Mouse (Mus musculus) heart, embryonic 12.5 days (tissue): ENCODE measurements around the gene Eif4e. TPM values are rescaled to one million over a fixed set of nuclear protein-coding genes. Genes with fewer than 3 reads are reported as not detected.

Experiments used
- ATAC-seq: fragments of 200-750 bp; cut with Nextera tagmentation; 2 replicates; pipeline ENCODE4 v1.8.0; 2017; ENCODE audit warnings: moderate TSS enrichment, moderate library complexity; ENCODE audit not compliant: insufficient number of reproducible peaks, low FRiP score
- H3K27ac ChIP-seq: fragments of 300-500 bp; sonication (generic); 2 replicates; pipeline ENCODE4 v1.5.1; 2016; ENCODE audit warnings: mild to moderate bottlenecking, moderate library complexity; ENCODE audit not compliant: poor library complexity, severe bottlenecking
- H3K27me3 ChIP-seq: fragments of 300-500 bp; sonication (generic); replicated peaks from 2 replicates; pipeline ENCODE4 v1.6.1; 2016; ENCODE audit warnings: mild to moderate bottlenecking, moderate library complexity
- H3K36me3 ChIP-seq: fragments of 300-500 bp; sonication (generic); 2 replicates; pipeline ENCODE4 v1.6.1; 2016; ENCODE audit warnings: mild to moderate bottlenecking, moderate library complexity
- H3K4me1 ChIP-seq: fragments of 300-500 bp; sonication (generic); replicated peaks from 2 replicates; pipeline ENCODE4 v1.6.1; 2016; ENCODE audit warnings: mild to moderate bottlenecking
- H3K4me2 ChIP-seq: fragments of 300-500 bp; sonication (generic); 2 replicates; pipeline ENCODE4 v1.6.1; 2016; ENCODE audit warnings: mild to moderate bottlenecking, moderate library complexity
- H3K4me3 ChIP-seq: fragments of 300-500 bp; sonication (generic); 2 replicates; pipeline ENCODE4 v1.5.1; 2016; ENCODE audit warnings: mild to moderate bottlenecking
- H3K9ac ChIP-seq: fragments of 300-500 bp; sonication (generic); 2 replicates; pipeline ENCODE4 v1.6.1; 2016; ENCODE audit warnings: mild to moderate bottlenecking, moderate library complexity
- H3K9me3 ChIP-seq: fragments of 300-500 bp; sonication (generic); replicated peaks from 2 replicates; pipeline ENCODE4 v1.6.1; 2016; ENCODE audit warnings: mild to moderate bottlenecking, moderate library complexity
- WGBS: fragments of 180-500 bp; shearing (Covaris S2); methylation state at CpG from one replicate; pipeline ENCODE4 v1.1.7; 2016; 5-methylcytosine and 5-hydroxymethylcytosine counted together
- polyA plus RNA-seq: library from polyadenylated mRNA; unstranded; fragments of >200 nt; fragmentation: Nextera tagmentation; extraction: Ambion mirVana; gene quantifications from 2 replicates; pipeline ENCODE4 v1.2.1, GENCODE M21; 2016

The Eif4e gene
- polyA plus RNA-seq, 1 experiment from 2014 or later, result 244 TPM

DNA sequence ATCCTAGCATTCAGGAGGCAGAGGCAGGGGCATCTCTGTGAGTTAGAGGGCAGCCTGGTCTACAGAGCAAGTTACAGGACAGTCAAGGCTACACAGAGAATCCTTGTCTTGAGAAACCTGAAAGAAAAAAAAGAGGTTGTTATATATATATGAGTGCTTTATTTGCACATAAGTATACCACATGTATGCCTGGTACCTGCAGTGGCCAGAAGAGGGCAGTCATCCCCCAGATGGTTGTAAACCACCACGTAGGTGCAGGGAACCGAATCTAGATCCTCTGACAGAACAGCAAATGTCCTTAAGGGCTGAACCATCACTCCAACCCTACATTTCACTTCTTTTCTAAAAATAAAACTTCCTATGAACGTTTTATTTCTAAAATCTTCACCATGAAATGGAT is 8.1 kb upstream of the Eif4e start:
- no peak overlapping the region for H3K27ac ChIP-seq
- H3K27me3 ChIP-seq, result 0 out of 2 replicates have a peak, but pooled peaks cover 6% of the 10 kb centered on the region
- H3K4me3 ChIP-seq, result no peak overlapping the region
- no peaks in the 10 kb centered on the region for H3K9me3 ChIP-seq
- no peak overlapping the region for H3K4me2 ChIP-seq
- H3K36me3 ChIP-seq, result no peaks in the 10 kb centered on the region
- ATAC-seq, result no peak
- H3K9ac ChIP-seq, result no peak overlapping the region
- H3K4me1 ChIP-seq, result no peaks in the 10 kb centered on the region
- 55% methylated on average over 3 of the region's 3 CpGs for WGBS

DNA sequence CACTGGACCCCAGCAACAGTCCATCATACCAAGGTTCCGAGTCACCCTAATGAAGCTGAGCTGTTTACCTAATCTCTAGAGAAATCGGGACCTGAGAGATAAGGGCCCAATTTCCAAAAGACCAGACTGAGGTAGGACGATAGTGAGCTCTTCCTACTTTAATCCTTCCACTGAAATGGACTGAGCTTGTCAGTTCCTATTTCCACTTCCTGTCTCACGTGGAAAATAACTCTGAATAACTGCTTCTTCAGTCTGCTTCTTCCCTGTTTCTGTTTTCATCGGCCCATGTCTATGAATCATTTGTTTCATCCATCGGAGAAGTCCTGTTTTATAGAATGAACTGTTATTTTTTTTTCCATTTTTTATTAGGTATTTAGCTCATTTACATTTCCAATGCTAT is 6.8 kb upstream of the Eif4e start:
- no peak overlapping the region for H3K4me3 ChIP-seq
- H3K27me3 ChIP-seq, result 0 out of 2 replicates have a peak, but pooled peaks cover 6% of the 10 kb centered on the region
- H3K9ac ChIP-seq, result no peak overlapping the region
- WGBS, result 64% methylated on average over 6 of the region's 6 CpGs
- H3K36me3 ChIP-seq, result no peaks in the 10 kb centered on the region
- ATAC-seq, result no peak
- no peak overlapping the region for H3K4me2 ChIP-seq
- H3K27ac ChIP-seq, result no peak overlapping the region
- no peaks in the 10 kb centered on the region for H3K4me1 ChIP-seq
- no peaks in the 10 kb centered on the region for H3K9me3 ChIP-seq

DNA sequence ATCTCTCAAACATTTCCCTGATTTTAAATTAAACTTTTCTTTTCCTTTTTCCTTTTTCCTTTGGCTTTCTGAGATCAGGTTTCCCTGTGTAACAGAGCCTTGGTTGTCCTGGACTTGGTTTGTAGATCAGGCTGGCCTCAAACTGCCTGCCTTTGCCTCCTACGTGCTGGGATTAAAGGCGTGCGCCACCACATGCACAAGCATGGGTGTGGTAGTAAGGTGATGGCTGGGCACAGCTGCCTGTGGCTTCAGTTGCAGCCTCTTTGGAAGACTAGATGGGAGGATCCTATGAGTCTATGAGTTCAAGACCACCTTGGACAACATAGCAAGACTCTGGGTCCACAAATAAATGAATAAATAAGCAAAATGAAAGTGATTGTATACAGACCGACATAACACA is 2.0 kb upstream of the Eif4e start:
- WGBS, result 92% methylated on average over 4 of the region's 4 CpGs

DNA sequence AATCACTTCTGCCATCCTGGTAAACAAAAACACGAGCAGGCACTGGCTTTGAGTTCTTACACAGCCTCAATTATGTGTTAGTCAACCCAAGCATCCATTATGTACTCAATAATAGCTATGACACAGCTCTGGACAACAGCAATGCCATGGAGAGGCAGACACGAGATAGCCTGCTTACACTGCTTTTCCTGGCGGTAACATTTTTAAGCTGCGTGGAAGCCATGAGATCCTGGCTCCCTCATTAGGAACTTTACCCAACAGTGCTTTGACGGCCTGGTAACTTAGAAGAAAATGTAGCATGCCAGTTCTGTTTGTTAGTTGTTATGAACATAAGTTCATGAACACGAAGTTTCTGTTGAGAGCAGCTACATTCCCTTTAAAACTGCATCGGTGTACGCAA is 485 bp upstream of the Eif4e start:
- peak overlapping the region; percentile 90 for H3K4me2 ChIP-seq
- H3K4me1 ChIP-seq, result peaks cover 18% of the 10 kb centered on the region
- H3K9me3 ChIP-seq, result no peaks in the 10 kb centered on the region
- H3K9ac ChIP-seq, result no peak overlapping the region
- no peaks in the 10 kb centered on the region for H3K36me3 ChIP-seq
- no peak for ATAC-seq
- 56% methylated on average over 8 of the region's 8 CpGs for WGBS
- H3K4me3 ChIP-seq, result peak overlapping the region; percentile 93
- H3K27ac ChIP-seq, result no peak overlapping the region
- H3K27me3 ChIP-seq, result 0 out of 2 replicates have a peak, but pooled peaks cover 3% of the 10 kb centered on the region

More for the DNA sequence above, 2.0 kb upstream of the Eif4e start:
- H3K4me1 ChIP-seq, result peaks cover 9% of the 10 kb centered on the region
- ATAC-seq, result no peak
- H3K27ac ChIP-seq, result no peak overlapping the region
- no peaks in the 10 kb centered on the region for H3K36me3 ChIP-seq
- no peak overlapping the region for H3K9ac ChIP-seq
- H3K4me3 ChIP-seq, result no peak overlapping the region
- H3K9me3 ChIP-seq, result no peaks in the 10 kb centered on the region
- H3K27me3 ChIP-seq, result 0 out of 2 replicates have a peak, but pooled peaks cover 6% of the 10 kb centered on the region
- no peak overlapping the region for H3K4me2 ChIP-seq

DNA sequence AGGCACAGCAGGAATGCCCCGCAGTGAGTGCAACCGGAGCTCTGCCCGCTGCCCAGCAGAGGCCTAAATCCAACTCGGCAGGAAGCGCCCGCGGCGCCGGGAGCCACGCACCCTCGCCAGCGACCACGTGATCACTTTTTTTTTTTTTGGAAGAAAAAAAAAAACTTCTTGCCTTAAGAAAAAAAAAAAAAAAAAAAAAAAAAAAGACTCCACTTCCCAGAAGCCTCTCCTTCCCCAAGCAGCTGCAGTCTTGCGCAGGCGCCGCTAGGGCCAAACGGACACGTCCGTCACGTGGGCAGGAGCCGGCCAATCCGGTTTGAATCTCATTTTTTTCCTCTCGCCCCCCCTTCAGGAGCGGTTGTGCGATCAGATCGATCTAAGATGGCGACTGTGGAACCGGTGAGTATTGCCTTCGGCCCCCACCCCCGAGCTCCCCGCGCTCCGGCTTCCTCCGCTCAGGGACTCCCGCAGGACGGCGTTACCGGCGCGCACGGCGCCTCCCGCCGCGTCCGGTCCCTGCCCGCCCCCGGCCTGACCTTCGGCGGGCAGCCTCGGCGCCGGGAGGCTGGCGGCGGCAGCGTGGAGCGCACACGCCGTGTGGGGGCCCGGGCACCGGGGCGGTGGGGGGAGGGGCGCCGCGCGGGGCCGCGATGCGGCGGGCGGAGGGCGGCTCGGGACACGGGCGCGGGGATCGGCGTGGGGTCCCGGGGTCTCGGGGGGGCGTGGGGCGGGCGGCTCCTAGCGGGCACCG is 1.1 kb downstream of the Eif4e start:
- peak overlapping the region; percentile 96 for H3K9ac ChIP-seq
- H3K4me2 ChIP-seq, result peak overlapping the region; percentile 90
- WGBS, result under 1% methylated on average over 63 of the region's 85 CpGs
- H3K36me3 ChIP-seq, result no peaks in the 10 kb centered on the region
- peak; percentile 93 for ATAC-seq
- 0 out of 2 replicates have a peak, but pooled peaks cover 2% of the 10 kb centered on the region for H3K27me3 ChIP-seq
- no peaks in the 10 kb centered on the region for H3K9me3 ChIP-seq
- peaks cover 26% of the 10 kb centered on the region for H3K4me1 ChIP-seq
- H3K4me3 ChIP-seq, result peak overlapping the region; percentile 93
- peak overlapping the region; percentile 95 for H3K27ac ChIP-seq

DNA sequence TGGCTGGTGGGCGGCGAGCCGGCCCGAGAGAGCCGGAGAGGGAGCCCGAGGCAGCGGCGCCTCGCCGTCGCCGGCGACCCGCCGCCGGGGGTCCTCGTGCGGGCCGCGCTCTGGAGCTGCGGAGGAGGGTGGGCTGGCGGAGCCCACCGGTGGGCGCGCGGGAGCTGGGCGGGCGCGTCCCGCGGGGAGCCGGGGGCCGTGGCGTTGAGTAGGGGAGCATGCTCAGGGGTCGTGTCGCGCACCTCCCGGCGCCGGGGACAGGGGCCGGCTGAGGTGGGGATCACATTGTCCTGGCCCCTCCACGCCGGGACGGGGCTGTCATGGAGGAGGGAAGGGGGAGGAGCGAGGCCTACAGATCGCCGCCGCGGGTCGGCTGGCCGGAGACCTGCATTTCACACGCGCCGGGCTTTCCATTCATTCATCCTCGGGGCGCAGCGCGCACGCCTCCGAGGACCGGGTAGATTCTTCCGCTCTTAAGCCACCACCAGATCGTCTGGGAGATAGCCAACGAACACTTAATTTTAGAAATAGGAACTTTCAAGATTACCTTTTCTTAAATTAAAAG is 1.8 kb downstream of the Eif4e start:
- Histone ChIP-seq H3K9ac (peak overlapping the region; percentile 96), H3K27ac (peak overlapping the region; percentile 95), H3K27me3 (no peaks in the 10 kb centered on the region), H3K9me3 (no peaks in the 10 kb centered on the region), H3K4me2 (peak overlapping the region; percentile 83), H3K36me3 (no peaks in the 10 kb centered on the region), H3K4me1 (peaks cover 30% of the 10 kb centered on the region), H3K4me3 (peak overlapping the region; percentile 93)
- ATAC-seq, result peak; percentile 75
- WGBS, result under 1% methylated on average over 59 of the region's 64 CpGs

DNA sequence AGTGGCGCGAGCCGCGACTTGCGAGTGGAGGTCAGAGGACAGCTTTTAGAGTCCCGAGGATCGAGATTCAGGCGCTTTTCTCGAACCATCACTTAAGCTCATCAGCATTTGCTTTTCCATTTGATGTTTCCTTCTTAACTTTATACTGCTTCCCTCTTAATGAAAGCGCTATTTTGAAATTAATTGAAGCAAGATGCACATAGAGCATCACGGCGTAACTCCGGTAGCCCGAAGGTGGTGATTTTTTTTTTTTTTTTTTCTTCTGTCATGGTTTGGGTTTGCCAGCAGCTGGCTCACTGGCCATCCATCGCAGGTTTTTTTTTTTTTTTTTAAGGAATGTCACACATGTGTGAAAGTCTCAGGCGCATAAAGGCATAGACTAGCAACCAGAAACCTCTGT is 2.3 kb downstream of the Eif4e start:
- Histone ChIP-seq H3K27me3 (no peaks in the 10 kb centered on the region), H3K9ac (peak overlapping the region; percentile 96), H3K36me3 (no peaks in the 10 kb centered on the region), H3K4me1 (peaks cover 30% of the 10 kb centered on the region), H3K9me3 (no peaks in the 10 kb centered on the region), H3K27ac (no peak overlapping the region), H3K4me3 (peak overlapping the region; percentile 93), H3K4me2 (peak overlapping the region; percentile 83)
- no peak for ATAC-seq
- 2% methylated on average over 16 of the region's 16 CpGs for WGBS

DNA sequence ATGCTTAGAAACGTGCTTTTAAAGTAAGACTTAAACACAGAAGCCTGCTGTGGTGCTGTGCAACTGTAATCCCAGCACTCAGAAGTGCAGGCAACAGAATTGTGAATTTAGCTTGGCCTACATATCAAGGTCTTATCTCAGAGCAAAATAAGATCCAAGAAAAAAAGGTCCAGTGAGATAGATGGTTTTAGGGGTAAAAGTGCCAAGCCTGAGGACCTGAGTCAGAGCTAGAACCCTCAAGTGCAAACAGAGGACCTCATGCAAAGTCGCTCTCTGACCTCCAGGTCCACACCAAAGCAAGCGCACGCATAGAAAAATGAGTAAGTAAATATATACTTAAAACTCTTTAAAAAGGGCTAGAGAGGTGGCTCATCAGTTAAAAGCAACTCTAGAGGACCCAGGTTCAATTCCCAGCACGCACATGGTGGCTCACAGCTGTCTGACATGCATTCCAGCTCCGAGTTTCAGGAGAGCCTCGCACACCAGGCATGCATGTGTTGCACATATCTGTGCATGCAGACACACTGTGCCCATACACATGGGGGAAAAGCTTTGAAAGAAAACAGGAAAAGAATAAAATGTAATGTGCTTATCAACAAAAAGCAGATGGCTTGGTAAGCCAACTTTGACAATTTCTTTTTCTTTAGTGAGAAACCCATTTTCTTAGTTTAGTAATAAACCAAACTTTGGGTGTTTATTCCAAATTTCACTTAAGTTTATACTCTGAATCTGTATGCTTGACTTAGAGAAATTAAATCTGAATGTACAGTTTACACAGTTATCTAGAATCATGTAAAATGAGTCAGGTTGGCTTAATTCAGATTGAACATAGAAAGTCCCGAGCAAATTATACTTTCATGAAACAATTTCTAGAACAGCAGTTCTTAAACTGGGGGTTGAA is 4.8 kb downstream of the Eif4e start:
- 84% methylated on average over 8 of the region's 8 CpGs for WGBS
- peaks cover 4% of the 10 kb centered on the region; the same call in 1 of the 2 replicates for H3K36me3 ChIP-seq
- no peak overlapping the region for H3K4me2 ChIP-seq
- H3K27me3 ChIP-seq, result no peaks in the 10 kb centered on the region
- H3K9ac ChIP-seq, result no peak overlapping the region
- no peaks in the 10 kb centered on the region for H3K9me3 ChIP-seq
- no peak overlapping the region for H3K27ac ChIP-seq
- no peak overlapping the region for H3K4me3 ChIP-seq
- H3K4me1 ChIP-seq, result peaks cover 29% of the 10 kb centered on the region
- no peak for ATAC-seq

DNA sequence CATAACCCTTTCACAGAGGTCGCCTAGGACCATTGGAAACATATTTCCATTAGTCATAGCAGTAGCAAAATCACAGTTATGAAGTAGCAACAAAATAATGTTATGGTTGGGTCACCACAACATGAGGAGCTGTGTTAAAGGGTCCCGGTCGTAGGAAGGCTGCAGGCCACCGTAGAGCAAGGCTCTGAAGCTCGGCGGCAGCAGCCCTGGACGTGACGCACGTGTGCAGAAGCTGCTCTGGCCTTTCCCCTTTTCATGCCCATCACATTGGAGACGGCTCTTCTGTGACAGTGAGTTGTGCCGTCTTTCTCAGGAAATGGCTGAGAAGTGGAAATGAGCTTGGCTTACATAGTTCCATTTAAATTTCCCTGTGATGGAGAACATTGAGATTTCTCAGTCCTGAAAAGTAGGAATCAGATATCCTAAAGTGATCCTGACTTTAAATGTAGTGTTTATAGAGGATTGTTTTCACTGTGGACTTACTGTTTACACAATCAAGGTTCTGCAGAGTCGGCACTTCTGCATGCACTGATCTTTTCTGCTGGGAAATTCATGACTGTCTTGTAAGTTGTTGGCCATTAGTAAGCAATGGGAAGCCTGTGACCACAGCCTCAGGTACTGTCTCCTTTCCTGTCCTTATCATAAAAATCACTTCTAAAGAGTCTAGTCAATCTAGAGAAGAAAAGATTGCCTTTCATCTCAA is 5.7 kb downstream of the Eif4e start:
- H3K4me1 ChIP-seq, result peaks cover 31% of the 10 kb centered on the region
- peaks cover 11% of the 10 kb centered on the region; the same call in 1 of the 2 replicates for H3K36me3 ChIP-seq
- H3K9ac ChIP-seq, result no peak overlapping the region
- no peak for ATAC-seq
- no peak overlapping the region for H3K4me3 ChIP-seq
- H3K4me2 ChIP-seq, result no peak overlapping the region
- no peak overlapping the region for H3K27ac ChIP-seq
- WGBS, result 61% methylated on average over 12 of the region's 12 CpGs
- H3K27me3 ChIP-seq, result no peaks in the 10 kb centered on the region
- H3K9me3 ChIP-seq, result no peaks in the 10 kb centered on the region

DNA sequence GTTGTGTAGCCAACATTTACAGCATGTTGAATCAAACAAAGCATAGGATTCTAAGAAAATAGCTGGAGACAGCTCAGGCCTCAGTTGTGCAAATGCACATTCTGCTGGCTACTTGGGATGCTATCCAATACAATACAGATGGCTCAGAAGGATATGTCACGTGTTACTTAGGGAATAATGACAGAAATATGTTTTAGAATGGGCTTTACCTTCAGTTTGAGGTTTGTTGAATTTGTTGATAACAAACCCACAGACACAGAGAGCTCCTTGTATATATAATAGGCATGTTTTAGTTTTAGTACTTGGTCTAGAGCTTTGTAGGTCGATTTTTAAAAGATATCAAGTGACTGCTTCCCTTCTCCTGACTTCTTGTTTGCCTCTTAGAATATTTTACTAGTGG is 6.8 kb downstream of the Eif4e start:
- WGBS, result 59% methylated on average over 2 of the region's 2 CpGs
- H3K4me1 ChIP-seq, result peaks cover 38% of the 10 kb centered on the region
- no peak for ATAC-seq
- H3K9me3 ChIP-seq, result no peaks in the 10 kb centered on the region
- peaks cover 11% of the 10 kb centered on the region; the same call in 1 of the 2 replicates for H3K36me3 ChIP-seq
- no peaks in the 10 kb centered on the region for H3K27me3 ChIP-seq
- H3K27ac ChIP-seq, result no peak overlapping the region
- no peak overlapping the region for H3K9ac ChIP-seq
- H3K4me3 ChIP-seq, result no peak overlapping the region
- no peak overlapping the region for H3K4me2 ChIP-seq
